Mouse (Mus musculus): ENCODE measurements around the gene Tsfm. TPM values are rescaled to one million over a fixed set of nuclear protein-coding genes. Genes with fewer than 3 reads are reported as not detected.

Gene Tsfm
- polyA plus RNA-seq, 1 experiment from 2014 or later = 38.4 TPM

DNA sequence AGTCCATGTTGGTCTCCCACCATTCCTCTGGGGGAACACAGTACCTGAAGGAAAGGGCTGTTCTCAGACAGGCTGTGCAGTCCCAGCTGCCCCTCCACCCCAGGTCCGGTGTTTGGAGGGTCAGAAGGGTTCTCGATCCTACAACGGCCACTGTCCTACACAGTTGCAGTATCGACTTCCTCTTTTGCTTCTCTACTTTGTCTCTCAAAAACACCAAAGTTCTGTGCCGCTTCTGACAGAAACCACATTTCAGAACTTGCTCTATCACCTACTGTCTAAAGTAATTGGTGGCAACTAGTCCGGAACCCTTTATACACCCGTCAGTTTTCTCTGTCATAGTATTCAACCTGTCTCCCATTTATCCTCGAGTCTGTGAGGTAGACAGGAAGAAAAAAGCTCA, 24.8 kb upstream of the Tsfm start:
- DNase-seq (no peak), ATAC-seq (no peak)
- Histone ChIP-seq H3K27me3 (ENCODE audit: insufficient read depth, low read length) (peaks cover 47% of the 10 kb centered on the region), H3K4me1 (ENCODE audit: insufficient read depth) (peaks cover 13% of the 10 kb centered on the region; the same call in 1 of the 2 replicates), H3K4me3 (ENCODE audit: low read depth, low read length) (no peak overlapping the region), H3K9me3 (ENCODE audit: low read length) (no peaks in the 10 kb centered on the region), H3K4me2 (ENCODE audit: low read depth, low read length) (no peak overlapping the region), H3K9ac (replicated peaks) (no peak overlapping the region), H3K36me3 (replicated peaks; ENCODE audit: insufficient read depth, low read length) (no peaks in the 10 kb centered on the region), H3K27ac (ENCODE audit: low read depth) (no peak overlapping the region)
- TF ChIP-seq EP300 (IDR thresholded peaks at IDR 0.05; ENCODE audit: low read depth) (no peak), CTCF (IDR thresholded peaks at IDR 0.05; ENCODE audit: low read depth) (no peak)
- 45% methylated on average over 8 of the region's 8 CpGs for WGBS (ENCODE audit: insufficient replicate concordance)

DNA sequence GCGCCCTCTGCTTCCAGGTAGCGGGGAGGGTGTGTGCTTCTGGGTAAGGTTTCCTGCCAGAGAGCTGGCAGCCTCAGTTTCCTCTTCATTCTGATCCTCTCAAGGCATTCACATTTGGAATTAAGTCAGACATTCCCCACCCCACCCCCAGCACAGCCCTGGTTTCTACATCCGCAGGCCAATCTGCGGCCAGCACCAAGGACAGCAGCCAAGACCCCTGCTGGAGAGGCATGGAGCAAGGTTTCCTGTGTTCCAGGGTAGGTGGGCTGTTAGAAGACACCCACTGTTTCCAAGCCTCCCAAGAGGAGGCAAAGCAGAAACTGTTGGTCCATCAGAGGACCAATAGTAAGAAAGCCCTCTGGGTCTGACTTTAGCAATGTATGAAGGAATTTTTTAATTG, 24.0 kb upstream of the Tsfm start:
- H3K9ac ChIP-seq (replicated peaks) = no peak overlapping the region
- no peak overlapping the region for H3K4me2 ChIP-seq (ENCODE audit: low read depth, low read length)
- DNase-seq = no peak
- H3K9me3 ChIP-seq (ENCODE audit: low read length) = no peaks in the 10 kb centered on the region
- ATAC-seq = no peak
- peaks cover 47% of the 10 kb centered on the region for H3K27me3 ChIP-seq (ENCODE audit: insufficient read depth, low read length)
- no peak overlapping the region for H3K27ac ChIP-seq (ENCODE audit: low read depth)
- no peak for TF ChIP-seq EP300 (IDR thresholded peaks at IDR 0.05; ENCODE audit: low read depth)
- no peak for TF ChIP-seq CTCF (IDR thresholded peaks at IDR 0.05; ENCODE audit: low read depth)
- no peak overlapping the region for H3K4me3 ChIP-seq (ENCODE audit: low read depth, low read length)
- no peaks in the 10 kb centered on the region for H3K36me3 ChIP-seq (replicated peaks; ENCODE audit: insufficient read depth, low read length)
- H3K4me1 ChIP-seq (ENCODE audit: insufficient read depth) = peaks cover 11% of the 10 kb centered on the region
- WGBS (ENCODE audit: insufficient replicate concordance) = 68% methylated on average over 4 of the region's 4 CpGs

DNA sequence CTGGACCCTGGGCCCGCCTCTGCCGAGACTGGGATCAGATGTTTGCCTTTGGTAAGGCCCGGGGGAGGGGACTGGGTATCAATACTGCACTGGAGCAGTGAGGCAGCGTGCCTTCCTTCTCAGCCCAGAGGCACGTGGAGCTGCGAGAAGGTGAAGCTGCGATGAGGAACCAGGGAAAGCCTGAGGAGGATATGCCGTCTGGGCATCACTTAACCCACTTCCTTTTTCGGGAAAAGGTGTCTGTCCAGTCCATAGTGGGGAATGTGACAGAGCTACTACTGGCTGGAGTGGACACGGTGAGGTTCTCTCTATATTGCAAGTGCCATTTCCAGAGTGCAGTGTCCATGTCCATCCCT, 19.5 kb upstream of the Tsfm start:
- Histone ChIP-seq H3K27ac (ENCODE audit: low read depth) (no peak overlapping the region), H3K4me2 (ENCODE audit: low read depth, low read length) (no peak overlapping the region), H3K4me1 (ENCODE audit: insufficient read depth) (peaks cover 12% of the 10 kb centered on the region), H3K36me3 (replicated peaks; ENCODE audit: insufficient read depth, low read length) (no peaks in the 10 kb centered on the region; the same call in 1 of the 2 replicates), H3K9ac (replicated peaks) (no peak overlapping the region), H3K4me3 (ENCODE audit: low read depth, low read length) (no peak overlapping the region), H3K27me3 (ENCODE audit: insufficient read depth, low read length) (peaks cover 51% of the 10 kb centered on the region), H3K9me3 (ENCODE audit: low read length) (no peaks in the 10 kb centered on the region)
- TF ChIP-seq EP300 (IDR thresholded peaks at IDR 0.05; ENCODE audit: low read depth) = no peak
- TF ChIP-seq CTCF (IDR thresholded peaks at IDR 0.05; ENCODE audit: low read depth) = no peak
- ATAC-seq (peak; percentile 14; the same call in 1 of the 2 replicates), DNase-seq (no peak)
- 7% methylated on average over 10 of the region's 10 CpGs for WGBS (ENCODE audit: insufficient replicate concordance)

- peaks cover 3% of the 10 kb centered on the region; the same call in 1 of the 2 replicates for H3K36me3 ChIP-seq (replicated peaks; ENCODE audit: insufficient read depth, low read length)
- peak; percentile 43 for TF ChIP-seq CTCF (IDR thresholded peaks at IDR 0.05; ENCODE audit: low read depth)
- TF ChIP-seq EP300 (IDR thresholded peaks at IDR 0.05; ENCODE audit: low read depth) = no peak
- peaks cover 12% of the 10 kb centered on the region for H3K4me1 ChIP-seq (ENCODE audit: insufficient read depth)
- peak; percentile 20 for DNase-seq
- no peak overlapping the region for H3K27ac ChIP-seq (ENCODE audit: low read depth)
- no peak overlapping the region for H3K9ac ChIP-seq (replicated peaks)
- no peaks in the 10 kb centered on the region for H3K9me3 ChIP-seq (ENCODE audit: low read length)
- WGBS (ENCODE audit: insufficient replicate concordance) = 7% methylated on average over 29 of the region's 29 CpGs
- peak; percentile 26; the same call in 1 of the 2 replicates for ATAC-seq
- H3K4me3 ChIP-seq (ENCODE audit: low read depth, low read length) = peak overlapping the region; percentile 17
- H3K4me2 ChIP-seq (ENCODE audit: low read depth, low read length) = peak overlapping the region; percentile 48
- peaks cover 46% of the 10 kb centered on the region for H3K27me3 ChIP-seq (ENCODE audit: insufficient read depth, low read length)
These were observed 18.9 kb upstream of the Tsfm start for GRCm38 (mm10) chr10:127049395-127050118.

GRCm38 (mm10) chr10:127048608-127049394, 18.2 kb upstream of the Tsfm start:
- H3K36me3 ChIP-seq (replicated peaks; ENCODE audit: insufficient read depth, low read length) = peaks cover 3% of the 10 kb centered on the region; the same call in 1 of the 2 replicates
- no peak for DNase-seq
- H3K27ac ChIP-seq (ENCODE audit: low read depth) = no peak overlapping the region
- peak overlapping the region; percentile 48 for H3K4me2 ChIP-seq (ENCODE audit: low read depth, low read length)
- no peak for TF ChIP-seq EP300 (IDR thresholded peaks at IDR 0.05; ENCODE audit: low read depth)
- no peak for TF ChIP-seq CTCF (IDR thresholded peaks at IDR 0.05; ENCODE audit: low read depth)
- H3K9me3 ChIP-seq (ENCODE audit: low read length) = no peaks in the 10 kb centered on the region
- ATAC-seq = no peak
- H3K4me1 ChIP-seq (ENCODE audit: insufficient read depth) = peaks cover 12% of the 10 kb centered on the region
- H3K9ac ChIP-seq (replicated peaks) = no peak overlapping the region
- H3K27me3 ChIP-seq (ENCODE audit: insufficient read depth, low read length) = peaks cover 46% of the 10 kb centered on the region
- peak overlapping the region; percentile 17; the same call in 1 of the 2 replicates for H3K4me3 ChIP-seq (ENCODE audit: low read depth, low read length)
- WGBS (ENCODE audit: insufficient replicate concordance) = 6% methylated on average over 35 of the region's 35 CpGs

DNA sequence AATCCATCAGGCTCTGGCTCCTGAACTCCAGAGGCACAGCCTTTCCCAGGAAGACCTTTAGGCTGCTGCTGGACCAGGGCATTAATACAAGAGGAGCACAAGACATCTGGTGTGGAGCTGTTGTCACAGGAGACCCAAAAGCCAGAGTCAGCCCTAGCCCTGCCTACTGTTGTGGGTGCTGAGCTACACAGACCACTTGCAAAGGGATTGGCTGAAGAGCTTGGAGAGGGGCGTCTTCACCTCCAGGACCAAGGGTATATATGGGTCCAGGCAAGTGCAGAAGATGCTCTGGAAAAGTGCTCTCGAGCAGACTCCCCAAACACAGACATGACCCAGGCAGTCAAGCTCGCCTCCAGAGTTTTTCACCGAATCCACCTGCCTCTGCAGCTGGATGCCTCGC, 17.3 kb upstream of the Tsfm start, which contains the start of gene Cyp27b1:
Gene Cyp27b1, plus strand, starts transcription at position 297 of the 400 bp plus-strand sequence.
- H3K4me3 ChIP-seq (ENCODE audit: low read depth, low read length) = peak within 1 kb of the TSS; percentile 17; the same call in 1 of the 2 replicates
- peak within 1 kb of the TSS; percentile 48 for H3K4me2 ChIP-seq (ENCODE audit: low read depth, low read length)
- peaks cover 44% of the 10 kb centered on the region for H3K27me3 ChIP-seq (ENCODE audit: insufficient read depth, low read length)
- DNase-seq = no peak
- peaks cover 13% of the 10 kb centered on the region for H3K4me1 ChIP-seq (ENCODE audit: insufficient read depth)
- peaks cover 3% of the 10 kb centered on the region; the same call in 1 of the 2 replicates for H3K36me3 ChIP-seq (replicated peaks; ENCODE audit: insufficient read depth, low read length)
- H3K9ac ChIP-seq (replicated peaks) = no peak within 1 kb of the TSS
- no peaks in the 10 kb centered on the region for H3K9me3 ChIP-seq (ENCODE audit: low read length)
- no peak for ATAC-seq
- WGBS (ENCODE audit: insufficient replicate concordance) = 31% methylated on average over 5 of the region's 5 CpGs
- TF ChIP-seq EP300 (IDR thresholded peaks at IDR 0.05; ENCODE audit: low read depth) (no peak), CTCF (IDR thresholded peaks at IDR 0.05; ENCODE audit: low read depth) (no peak)
- no peak within 1 kb of the TSS for H3K27ac ChIP-seq (ENCODE audit: low read depth)
